Mouse (Mus musculus) olfactory bulb, adult 2 months (tissue): ENCODE measurements at regions not wholly inside any gene's neighbourhood (a gene's known extent, or its start where the extent isn't known, plus 50 kb on each side); places are given as distances from the start of the nearest gene placed in this dataset.

Experiments
- CTCF ChIP-seq: fragments of 200-500 bp; IDR thresholded peaks from 2 replicates; pipeline ENCODE4 v1.5.1; 2012; ENCODE audit warnings: low read depth, mild to moderate bottlenecking, low read length, moderate library complexity; ENCODE audit not compliant: insufficient read depth
- POLR2A ChIP-seq: fragments of 200-500 bp; IDR thresholded peaks from 2 replicates; pipeline ENCODE4 v1.6.1; 2012; ENCODE audit warnings: mild to moderate bottlenecking, low read depth, low read length, moderate library complexity; ENCODE audit not compliant: insufficient read depth

GRCm38 (mm10) chr1:72073245-72073644, 138.9 kb downstream of the Mreg start:
- TF ChIP-seq POLR2A (no peak), CTCF (no peak)
